Mouse (Mus musculus): ENCODE results near the gene Elovl7. TPM values are rescaled to one million over a fixed set of nuclear protein-coding genes. Genes with fewer than 3 reads are reported as not detected.

Gene Elovl7
- 11.8 and 13.8 TPM in 2 replicates for polyA plus RNA-seq (2011; ENCODE audit: insufficient read depth, insufficient read length, low read depth, missing spikeins)

GRCm38 (mm10) chr13:108214081-108214484 lies at the start of gene Elovl7:
Gene Elovl7 (plus strand): TSS chr13:108214404.
- H3K36me3 ChIP-seq (ENCODE audit: control insufficient read depth, insufficient read depth, low read length, poor library complexity, severe bottlenecking), result no peaks in the 10 kb centered on the region
- peak within 1 kb of the TSS; percentile 94 for H3K4me3 ChIP-seq (ENCODE audit: low read depth, low read length)
- H3K27ac ChIP-seq (ENCODE audit: insufficient read depth, low read length), result no peak within 1 kb of the TSS
- no peak for TF ChIP-seq CTCF (IDR thresholded peaks at IDR 0.05; ENCODE audit: low read depth, low read length)
- TF ChIP-seq POLR2A (IDR thresholded peaks at IDR 0.05; ENCODE audit: insufficient read depth, low read length), result no peak
- TF ChIP-seq EP300 (IDR thresholded peaks at IDR 0.05; ENCODE audit: insufficient read depth, low read depth, low read length), result no peak
- H3K9me3 ChIP-seq (replicated peaks; ENCODE audit: control insufficient read depth, insufficient read depth, low read length, poor library complexity, severe bottlenecking), result no peaks in the 10 kb centered on the region
- H3K4me1 ChIP-seq (ENCODE audit: control insufficient read depth, insufficient read depth, low read length), result peaks cover 2% of the 10 kb centered on the region
- H3K27me3 ChIP-seq (ENCODE audit: control insufficient read depth, insufficient read depth, low read length, poor library complexity, severe bottlenecking), result peaks cover 4% of the 10 kb centered on the region; the same call in 1 of the 2 replicates
- peak within 1 kb of the TSS; percentile 68 for H3K9ac ChIP-seq (ENCODE audit: low read depth, poor library complexity, severe bottlenecking)

GRCm38 (mm10) chr13:108164621-108165020 lies 49.6 kb upstream of the Elovl7 start:
- TF ChIP-seq EP300 (IDR thresholded peaks at IDR 0.05; ENCODE audit: insufficient read depth, low read depth, low read length) (no peak), POLR2A (IDR thresholded peaks at IDR 0.05; ENCODE audit: insufficient read depth, low read length) (no peak), CTCF (IDR thresholded peaks at IDR 0.05; ENCODE audit: low read depth, low read length) (no peak)
- no peak overlapping the region for H3K9ac ChIP-seq (ENCODE audit: low read depth, poor library complexity, severe bottlenecking)
- no peaks in the 10 kb centered on the region for H3K9me3 ChIP-seq (replicated peaks; ENCODE audit: control insufficient read depth, insufficient read depth, low read length, poor library complexity, severe bottlenecking)
- no peaks in the 10 kb centered on the region for H3K27me3 ChIP-seq (ENCODE audit: control insufficient read depth, insufficient read depth, low read length, poor library complexity, severe bottlenecking)
- peaks cover 4% of the 10 kb centered on the region for H3K36me3 ChIP-seq (ENCODE audit: control insufficient read depth, insufficient read depth, low read length, poor library complexity, severe bottlenecking)
- no peak overlapping the region for H3K4me3 ChIP-seq (ENCODE audit: low read depth, low read length)
- H3K27ac ChIP-seq (ENCODE audit: insufficient read depth, low read length), result no peak overlapping the region
- peaks cover 1% of the 10 kb centered on the region for H3K4me1 ChIP-seq (ENCODE audit: control insufficient read depth, insufficient read depth, low read length)

- TF ChIP-seq EP300 (IDR thresholded peaks at IDR 0.05; ENCODE audit: insufficient read depth, low read depth, low read length), result no peak
- Histone ChIP-seq H3K9ac (ENCODE audit: low read depth, poor library complexity, severe bottlenecking) (no peak overlapping the region), H3K27me3 (ENCODE audit: control insufficient read depth, insufficient read depth, low read length, poor library complexity, severe bottlenecking) (no peaks in the 10 kb centered on the region), H3K4me3 (ENCODE audit: low read depth, low read length) (no peak overlapping the region), H3K9me3 (replicated peaks; ENCODE audit: control insufficient read depth, insufficient read depth, low read length, poor library complexity, severe bottlenecking) (no peaks in the 10 kb centered on the region), H3K36me3 (ENCODE audit: control insufficient read depth, insufficient read depth, low read length, poor library complexity, severe bottlenecking) (peaks cover 25% of the 10 kb centered on the region), H3K4me1 (ENCODE audit: control insufficient read depth, insufficient read depth, low read length) (no peaks in the 10 kb centered on the region), H3K27ac (ENCODE audit: insufficient read depth, low read length) (no peak overlapping the region)
Measured at GRCm38 (mm10) chr13:108170002-108170401, 44.2 kb upstream of the Elovl7 start.

- peaks cover 29% of the 10 kb centered on the region for H3K36me3 ChIP-seq (ENCODE audit: control insufficient read depth, insufficient read depth, low read length, poor library complexity, severe bottlenecking)
Measured at GRCm38 (mm10) chr13:108170511-108170910, 43.7 kb upstream of the Elovl7 start.

GRCm38 (mm10) chr13:108179618-108180017 lies 34.6 kb upstream of the Elovl7 start:
- no peak overlapping the region for H3K27ac ChIP-seq (ENCODE audit: insufficient read depth, low read length)
- H3K27me3 ChIP-seq (ENCODE audit: control insufficient read depth, insufficient read depth, low read length, poor library complexity, severe bottlenecking), result no peaks in the 10 kb centered on the region
- H3K9ac ChIP-seq (ENCODE audit: low read depth, poor library complexity, severe bottlenecking), result no peak overlapping the region
- no peak overlapping the region for H3K4me3 ChIP-seq (ENCODE audit: low read depth, low read length)
- no peaks in the 10 kb centered on the region for H3K4me1 ChIP-seq (ENCODE audit: control insufficient read depth, insufficient read depth, low read length)
- H3K36me3 ChIP-seq (ENCODE audit: control insufficient read depth, insufficient read depth, low read length, poor library complexity, severe bottlenecking), result peaks cover 44% of the 10 kb centered on the region
- peaks cover 15% of the 10 kb centered on the region for H3K9me3 ChIP-seq (replicated peaks; ENCODE audit: control insufficient read depth, insufficient read depth, low read length, poor library complexity, severe bottlenecking)
- TF ChIP-seq CTCF (IDR thresholded peaks at IDR 0.05; ENCODE audit: low read depth, low read length) (no peak), EP300 (IDR thresholded peaks at IDR 0.05; ENCODE audit: insufficient read depth, low read depth, low read length) (no peak), POLR2A (IDR thresholded peaks at IDR 0.05; ENCODE audit: insufficient read depth, low read length) (no peak)

More at GRCm38 (mm10) chr13:108170511-108170910, 43.7 kb upstream of the Elovl7 start:
- Histone ChIP-seq H3K9me3 (replicated peaks; ENCODE audit: control insufficient read depth, insufficient read depth, low read length, poor library complexity, severe bottlenecking) (peaks cover 4% of the 10 kb centered on the region; the same call in 1 of the 2 replicates), H3K4me3 (ENCODE audit: low read depth, low read length) (no peak overlapping the region), H3K27me3 (ENCODE audit: control insufficient read depth, insufficient read depth, low read length, poor library complexity, severe bottlenecking) (no peaks in the 10 kb centered on the region), H3K9ac (ENCODE audit: low read depth, poor library complexity, severe bottlenecking) (no peak overlapping the region), H3K4me1 (ENCODE audit: control insufficient read depth, insufficient read depth, low read length) (no peaks in the 10 kb centered on the region), H3K27ac (ENCODE audit: insufficient read depth, low read length) (no peak overlapping the region)
- TF ChIP-seq POLR2A (IDR thresholded peaks at IDR 0.05; ENCODE audit: insufficient read depth, low read length) (no peak), CTCF (IDR thresholded peaks at IDR 0.05; ENCODE audit: low read depth, low read length) (no peak), EP300 (IDR thresholded peaks at IDR 0.05; ENCODE audit: insufficient read depth, low read depth, low read length) (no peak)

- H3K9me3 ChIP-seq (replicated peaks; ENCODE audit: control insufficient read depth, insufficient read depth, low read length, poor library complexity, severe bottlenecking), result peaks cover 9% of the 10 kb centered on the region
- H3K36me3 ChIP-seq (ENCODE audit: control insufficient read depth, insufficient read depth, low read length, poor library complexity, severe bottlenecking), result peaks cover 42% of the 10 kb centered on the region
- TF ChIP-seq EP300 (IDR thresholded peaks at IDR 0.05; ENCODE audit: insufficient read depth, low read depth, low read length) (no peak), POLR2A (IDR thresholded peaks at IDR 0.05; ENCODE audit: insufficient read depth, low read length) (no peak), CTCF (IDR thresholded peaks at IDR 0.05; ENCODE audit: low read depth, low read length) (no peak)
- no peak overlapping the region for H3K4me3 ChIP-seq (ENCODE audit: low read depth, low read length)
- H3K27ac ChIP-seq (ENCODE audit: insufficient read depth, low read length), result no peak overlapping the region
- H3K9ac ChIP-seq (ENCODE audit: low read depth, poor library complexity, severe bottlenecking), result no peak overlapping the region
- H3K4me1 ChIP-seq (ENCODE audit: control insufficient read depth, insufficient read depth, low read length), result no peaks in the 10 kb centered on the region
- no peaks in the 10 kb centered on the region for H3K27me3 ChIP-seq (ENCODE audit: control insufficient read depth, insufficient read depth, low read length, poor library complexity, severe bottlenecking)
Measured at GRCm38 (mm10) chr13:108180821-108181220, 33.4 kb upstream of the Elovl7 start.
